Mouse (Mus musculus): ENCODE measurements around the gene Gpt2.

- TF ChIP-seq MAX (IDR thresholded peaks at IDR 0.05): no peak
- TF ChIP-seq CTCF (IDR thresholded peaks at IDR 0.05; ENCODE audit: control insufficient read depth, insufficient read depth, insufficient read length): no peak
- no peak for TF ChIP-seq USF1 (IDR thresholded peaks at IDR 0.05; ENCODE audit: low read depth)
- no peak for TF ChIP-seq CEBPB (IDR thresholded peaks at IDR 0.05; ENCODE audit: low read depth)
Measured at GRCm38 (mm10) chr8:85517956-85518355, 25.6 kb downstream of the Gpt2 start.

All from C2C12 (cell line).